ENCODE assay signal across 9 mouse cellular contexts in the genomic region with DNA sequence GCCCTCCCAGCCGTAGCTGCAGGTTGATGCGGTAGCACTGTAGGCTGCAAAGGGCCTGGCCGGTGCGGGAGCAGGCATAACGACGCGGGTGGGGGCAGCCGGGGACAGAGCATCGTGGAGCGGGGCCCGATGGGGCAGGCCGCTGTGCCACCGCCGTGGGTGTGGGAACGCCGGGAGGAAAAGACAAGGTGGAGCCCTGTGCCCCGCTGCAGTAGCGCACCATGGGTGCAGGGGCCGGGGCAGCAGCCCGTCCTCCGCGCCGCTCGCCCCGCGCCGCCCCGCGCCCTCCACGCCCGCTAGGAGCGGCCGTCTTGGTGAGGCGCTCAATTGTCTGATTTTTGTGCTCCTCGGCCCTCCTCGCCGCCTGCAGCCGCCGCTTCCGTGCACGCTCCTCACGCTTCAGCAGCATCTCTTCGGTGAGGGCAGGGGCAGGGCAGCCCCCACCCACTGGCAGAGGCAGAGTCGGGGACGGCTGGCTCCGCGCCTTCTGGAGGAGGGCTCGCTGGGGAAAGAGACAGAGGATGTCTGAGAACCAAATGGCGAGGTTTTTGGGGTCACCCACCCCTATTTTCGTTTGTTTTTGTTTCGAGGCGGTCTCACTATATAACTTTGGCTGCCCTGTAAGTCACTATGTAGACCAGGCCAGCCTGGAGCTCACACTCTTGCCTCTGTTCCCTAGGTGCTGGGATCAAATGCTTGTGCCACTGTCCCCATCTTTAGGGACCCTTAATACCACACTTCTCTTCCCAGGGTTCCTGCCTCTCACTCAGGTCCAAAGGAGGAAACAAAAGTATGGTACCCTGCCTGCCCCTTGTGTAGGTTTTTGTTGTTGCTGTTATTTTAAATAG. TPM values are rescaled to one million over a fixed set of nuclear protein-coding genes. Genes with fewer than 3 reads are reported as not detected.
DNase-seq lines count a peak whose midpoint lies in the region; ATAC-seq and TF ChIP-seq lines count a peak whose summit lies in the region.
"Had no signal": no experiment of that assay in that cellular context is flagged by ENCODE, and none has a peak within 500 bp of the region (broad histone marks: within the 10 kb centered on the region; RNA-seq: fewer than 3 reads in every experiment).

No protein-coding gene starts in this region.

- no peak for ATAC-seq in embryonic facial prominence, embryonic 14.5 days (ENCODE audit: low read depth)
- no peak; the same call in 1 of the 2 replicates for ATAC-seq in intestine, embryonic 16.5 days
- no peak; the same call in 1 of the 2 replicates for ATAC-seq in midbrain, embryonic 16.5 days

- H3K9ac ChIP-seq in MEL (ENCODE audit: control insufficient read depth, low read depth, low read length, poor library complexity, severe bottlenecking) = peak overlapping the region; percentile 80
- peak overlapping the region; percentile 84 for H3K9ac ChIP-seq in embryonic facial prominence, embryonic 14.5 days (ENCODE audit: low read depth, low read length)
- H3K9ac ChIP-seq in intestine, embryonic 16.5 days (ENCODE audit: low read depth, low read length) = peak overlapping the region; percentile 89
- peak overlapping the region; percentile 80 for H3K9ac ChIP-seq in midbrain, embryonic 16.5 days (ENCODE audit: low read depth, low read length)

- no peak for TF ChIP-seq EP300 in MEL (IDR thresholded peaks at IDR 0.05; ENCODE audit: low read depth in 1 of 2, low read length in 2 of 2)

- H3K79me2 ChIP-seq in MEL (ENCODE audit: control insufficient read depth, insufficient read depth, low read length, poor library complexity) = peaks cover 29% of the 10 kb centered on the region

- H3K4me3 ChIP-seq in kidney, adult 2 months (ENCODE audit: insufficient read depth, low read depth, low read length) = peak overlapping the region; percentile 56
- peak overlapping the region; percentile 64 to 73 for H3K4me3 ChIP-seq in MEL (ENCODE audit: control insufficient read depth in 1 of 2, insufficient read depth in 1 of 2, low read depth in 2 of 2, low read length in 2 of 2)
- peak overlapping the region; percentile 70 for H3K4me3 ChIP-seq in embryonic facial prominence, embryonic 14.5 days (ENCODE audit: low read depth, low read length)
- peak overlapping the region; percentile 74 for H3K4me3 ChIP-seq in intestine, embryonic 16.5 days (ENCODE audit: low read length)
- peak overlapping the region; percentile 70 for H3K4me3 ChIP-seq in midbrain, embryonic 16.5 days (ENCODE audit: low read depth, low read length)

- no peak for TF ChIP-seq RAD21 in MEL (IDR thresholded peaks at IDR 0.05; ENCODE audit: low read depth, low read length)

- H3K4me1 ChIP-seq in kidney, adult 2 months (ENCODE audit: control insufficient read depth, insufficient read depth, low read length) = peaks cover 5% of the 10 kb centered on the region; the same call in 1 of the 2 replicates
- H3K4me1 ChIP-seq in MEL (ENCODE audit: control insufficient read depth in 1 of 2, insufficient read depth in 2 of 2, low read length in 2 of 2) = peaks cover 0 to 24% of the 10 kb centered on the region in 2 experiments; a peak in 3 of 4 replicates
- H3K4me1 ChIP-seq in embryonic facial prominence, embryonic 14.5 days (ENCODE audit: control insufficient read depth, insufficient read depth, low read length) = peaks cover 30% of the 10 kb centered on the region
- peaks cover 31% of the 10 kb centered on the region for H3K4me1 ChIP-seq in intestine, embryonic 16.5 days (ENCODE audit: control insufficient read depth, insufficient read depth, low read length)
- peaks cover 34% of the 10 kb centered on the region for H3K4me1 ChIP-seq in midbrain, embryonic 16.5 days (ENCODE audit: control insufficient read depth, insufficient read depth, low read length)

- no peak for DNase-seq in kidney, adult 2 months
- no peak for DNase-seq in kidney, adult 11 months
- no peak for DNase-seq in MEL (ENCODE audit: low read depth, low spot score)
- DNase-seq in embryonic facial prominence, embryonic 14.5 days (ENCODE audit: low spot score) = no peak
- no peak for DNase-seq in urinary bladder, postnatal 4 days (ENCODE audit: low spot score in 2 of 2)
- DNase-seq in right cerebral cortex, postnatal 36 days (ENCODE audit: low spot score in 2 of 2) = no peak

- TF ChIP-seq CTCF in kidney, adult 2 months (conservative IDR thresholded peaks at IDR 0.05; ENCODE audit: insufficient read depth, insufficient read length, low read depth, low read length) = no peak
- no peak for TF ChIP-seq CTCF in MEL (IDR thresholded peaks at IDR 0.05 in 2 of 3, conservative IDR thresholded peaks at IDR 0.05 in 1 of 3; ENCODE audit: control insufficient read depth in 1 of 3, insufficient read depth in 1 of 3, low read depth in 2 of 3, low read length in 3 of 3, poor library complexity in 1 of 3, severe bottlenecking in 1 of 3)

- peak overlapping the region; percentile 91 for H3K4me2 ChIP-seq in embryonic facial prominence, embryonic 14.5 days (ENCODE audit: low read depth, low read length)
- peak overlapping the region; percentile 99 for H3K4me2 ChIP-seq in intestine, embryonic 16.5 days (ENCODE audit: low read depth, low read length)
- peak overlapping the region; percentile 98 for H3K4me2 ChIP-seq in midbrain, embryonic 16.5 days (ENCODE audit: low read length)

- H3K9me3 ChIP-seq in MEL (replicated peaks; ENCODE audit: insufficient read depth, low read length) = no peaks in the 10 kb centered on the region
- H3K9me3 ChIP-seq in embryonic facial prominence, embryonic 14.5 days (ENCODE audit: control insufficient read depth, low read length) = no peaks in the 10 kb centered on the region
- H3K9me3 ChIP-seq in intestine, embryonic 16.5 days (ENCODE audit: control insufficient read depth, low read length) = no peaks in the 10 kb centered on the region
- no peaks in the 10 kb centered on the region for H3K9me3 ChIP-seq in midbrain, embryonic 16.5 days (replicated peaks; ENCODE audit: control insufficient read depth, low read length, poor library complexity, severe bottlenecking)

- WGBS in kidney, adult 2 months = 4% methylated on average over 52 of the region's 52 CpGs
- under 1% methylated on average over 22 of the region's 52 CpGs for WGBS in embryonic facial prominence, embryonic 14.5 days
- WGBS in intestine, embryonic 16.5 days = 1% methylated on average over 44 of the region's 52 CpGs
- WGBS in midbrain, embryonic 16.5 days = 1% methylated on average over 40 of the region's 52 CpGs

- no peak overlapping the region for H3K27ac ChIP-seq in kidney, adult 2 months (ENCODE audit: insufficient read depth, low read depth, low read length)
- H3K27ac ChIP-seq in MEL (ENCODE audit: control insufficient read depth, low read depth, low read length) = peak overlapping the region; percentile 76
- H3K27ac ChIP-seq in embryonic facial prominence, embryonic 14.5 days (replicated peaks; ENCODE audit: low read depth, low read length) = peak overlapping the region; percentile 98
- H3K27ac ChIP-seq in intestine, embryonic 16.5 days (ENCODE audit: low read length) = peak overlapping the region; percentile 96
- H3K27ac ChIP-seq in midbrain, embryonic 16.5 days (ENCODE audit: low read length) = peak overlapping the region; percentile 94

- H3K27me3 ChIP-seq in kidney, adult 2 months (replicated peaks; ENCODE audit: control insufficient read depth, insufficient read depth, low read length) = no peaks in the 10 kb centered on the region
- H3K27me3 ChIP-seq in MEL (ENCODE audit: control insufficient read depth in 1 of 2, insufficient read depth in 2 of 2, low read length in 2 of 2) = no peaks in the 10 kb centered on the region
- no peaks in the 10 kb centered on the region for H3K27me3 ChIP-seq in embryonic facial prominence, embryonic 14.5 days (replicated peaks; ENCODE audit: control insufficient read depth, insufficient read depth, low read length)
- no peaks in the 10 kb centered on the region for H3K27me3 ChIP-seq in intestine, embryonic 16.5 days (replicated peaks; ENCODE audit: control insufficient read depth, insufficient read depth, low read length)
- no peaks in the 10 kb centered on the region for H3K27me3 ChIP-seq in midbrain, embryonic 16.5 days (ENCODE audit: control insufficient read depth, insufficient read depth, low read depth, low read length)

- no peak for TF ChIP-seq POLR2A in kidney, adult 2 months (IDR thresholded peaks at IDR 0.05; ENCODE audit: low read depth, low read length)
- no peak for TF ChIP-seq POLR2A in MEL (IDR thresholded peaks at IDR 0.05; ENCODE audit: control insufficient read depth in 1 of 2, insufficient read depth in 1 of 2, low read depth in 1 of 2, low read length in 2 of 2, poor library complexity in 1 of 2)

- H3K36me3 ChIP-seq in kidney, adult 2 months (ENCODE audit: control insufficient read depth, insufficient read depth, low read length) = no peaks in the 10 kb centered on the region
- peaks cover 0 to 27% of the 10 kb centered on the region in 2 experiments; a peak in 2 of 4 replicates for H3K36me3 ChIP-seq in MEL (ENCODE audit: control insufficient read depth in 1 of 2, insufficient read depth in 2 of 2, low read length in 2 of 2)
- H3K36me3 ChIP-seq in embryonic facial prominence, embryonic 14.5 days (ENCODE audit: control insufficient read depth, insufficient read depth, low read length) = peaks cover 29% of the 10 kb centered on the region
- no peaks in the 10 kb centered on the region; the same call in 1 of the 2 replicates for H3K36me3 ChIP-seq in intestine, embryonic 16.5 days (ENCODE audit: control insufficient read depth, insufficient read depth, low read length)
- peaks cover 14% of the 10 kb centered on the region for H3K36me3 ChIP-seq in midbrain, embryonic 16.5 days (ENCODE audit: control insufficient read depth, insufficient read depth, low read length)

RNA-seq across cellular contexts. Expression of gene Wbp1, which starts 0.7 kb away (rescaled TPM):
- 203 and 259 TPM in 2 replicates for polyA plus RNA-seq in kidney, adult 2 months (2012; rRNA removed)
- total RNA-seq in MEL (2012; rRNA removed) = 35.0 and 42.4 TPM in 2 replicates
- polyA plus RNA-seq in MEL (2012; ENCODE audit: insufficient read depth in 1 of 2, insufficient read length in 2 of 2, low read depth in 1 of 2, low replicate concordance in 2 of 2, missing spikeins in 1 of 2) = 10 to 100 TPM in 1 of 2 experiments, not detected in 1; 72.8 TPM
- 61.8 and 82.1 TPM in 2 replicates for polyA plus RNA-seq in embryonic facial prominence, embryonic 14.5 days (2014; fragmentation: Nextera tagmentation; extraction: Ambion mirVana)
- polyA plus RNA-seq in intestine, embryonic 16.5 days (2015; fragmentation: Nextera tagmentation; extraction: Ambion mirVana) = 94.4 and 95.5 TPM in 2 replicates
- polyA plus RNA-seq in midbrain, embryonic 16.5 days (2015; fragmentation: Nextera tagmentation; extraction: Ambion mirVana) = 148 and 163 TPM in 2 replicates

RNA-seq across cellular contexts. Expression of gene Ino80b, which starts 3.1 kb away (rescaled TPM):
- 19.0 and 29.8 TPM in 2 replicates for polyA plus RNA-seq in kidney, adult 2 months (2012; rRNA removed)
- 25.8 and 30.6 TPM in 2 replicates for total RNA-seq in MEL (2012; rRNA removed)
- polyA plus RNA-seq in MEL (2012; ENCODE audit: insufficient read depth in 1 of 2, insufficient read length in 2 of 2, low read depth in 1 of 2, low replicate concordance in 2 of 2, missing spikeins in 1 of 2) = 10 to 100 TPM in 1 of 2 experiments, not detected in 1; 40.9 TPM
- polyA plus RNA-seq in embryonic facial prominence, embryonic 14.5 days (2014; fragmentation: Nextera tagmentation; extraction: Ambion mirVana) = 13.6 and 14.1 TPM in 2 replicates
- polyA plus RNA-seq in intestine, embryonic 16.5 days (2015; fragmentation: Nextera tagmentation; extraction: Ambion mirVana) = 8.2 and 8.8 TPM in 2 replicates
- 13.3 and 14.5 TPM in 2 replicates for polyA plus RNA-seq in midbrain, embryonic 16.5 days (2015; fragmentation: Nextera tagmentation; extraction: Ambion mirVana)

RNA-seq across cellular contexts. Expression of gene Mogs, which starts 6.8 kb away (rescaled TPM):
- polyA plus RNA-seq in kidney, adult 2 months (2012; rRNA removed) = 35.5 and 42.3 TPM in 2 replicates
- 167 and 209 TPM in 2 replicates for total RNA-seq in MEL (2012; rRNA removed)
- 100 to 1,000 TPM in 1 of 2 experiments, not detected in 1; 150 TPM for polyA plus RNA-seq in MEL (2012; ENCODE audit: insufficient read depth in 1 of 2, insufficient read length in 2 of 2, low read depth in 1 of 2, low replicate concordance in 2 of 2, missing spikeins in 1 of 2)
- polyA plus RNA-seq in embryonic facial prominence, embryonic 14.5 days (2014; fragmentation: Nextera tagmentation; extraction: Ambion mirVana) = 48.7 and 49.3 TPM in 2 replicates
- 8.8 and 9.4 TPM in 2 replicates for polyA plus RNA-seq in intestine, embryonic 16.5 days (2015; fragmentation: Nextera tagmentation; extraction: Ambion mirVana)
- polyA plus RNA-seq in midbrain, embryonic 16.5 days (2015; fragmentation: Nextera tagmentation; extraction: Ambion mirVana) = 20.9 and 21.6 TPM in 2 replicates

RNA-seq across cellular contexts. Expression of gene Rtkn, which starts 13.2 kb away (rescaled TPM):
- polyA plus RNA-seq in kidney, adult 2 months (2012; rRNA removed) = 73.6 and 96.1 TPM in 2 replicates
- 5.2 and 5.4 TPM in 2 replicates for total RNA-seq in MEL (2012; rRNA removed)
- polyA plus RNA-seq in MEL (2012; ENCODE audit: insufficient read depth in 1 of 2, insufficient read length in 2 of 2, low read depth in 1 of 2, low replicate concordance in 2 of 2, missing spikeins in 1 of 2) = 1 to 10 TPM in 1 of 2 experiments, not detected in 1; 8.3 TPM
- polyA plus RNA-seq in embryonic facial prominence, embryonic 14.5 days (2014; fragmentation: Nextera tagmentation; extraction: Ambion mirVana) = 25.8 and 30.4 TPM in 2 replicates
- polyA plus RNA-seq in intestine, embryonic 16.5 days (2015; fragmentation: Nextera tagmentation; extraction: Ambion mirVana) = 24.4 and 26.1 TPM in 2 replicates
- polyA plus RNA-seq in midbrain, embryonic 16.5 days (2015; fragmentation: Nextera tagmentation; extraction: Ambion mirVana) = 10.7 TPM in 2 replicates
- total RNA-seq: neutrophil, adult 5-6 weeks had no signal

RNA-seq across cellular contexts. Expression of gene Mrpl53, which starts 13.2 kb away (rescaled TPM):
- 91.1 and 91.7 TPM in 2 replicates for polyA plus RNA-seq in kidney, adult 2 months (2012; rRNA removed)
- total RNA-seq in MEL (2012; rRNA removed) = 91.3 and 93.7 TPM in 2 replicates
- 10 to 100 TPM in 1 of 2 experiments, not detected in 1; 63.8 TPM for polyA plus RNA-seq in MEL (2012; ENCODE audit: insufficient read depth in 1 of 2, insufficient read length in 2 of 2, low read depth in 1 of 2, low replicate concordance in 2 of 2, missing spikeins in 1 of 2)
- polyA plus RNA-seq in embryonic facial prominence, embryonic 14.5 days (2014; fragmentation: Nextera tagmentation; extraction: Ambion mirVana) = 136 and 145 TPM in 2 replicates
- polyA plus RNA-seq in intestine, embryonic 16.5 days (2015; fragmentation: Nextera tagmentation; extraction: Ambion mirVana) = 118 and 134 TPM in 2 replicates
- polyA plus RNA-seq in midbrain, embryonic 16.5 days (2015; fragmentation: Nextera tagmentation; extraction: Ambion mirVana) = 113 and 115 TPM in 2 replicates
